Mouse (Mus musculus) gastrocnemius, adult 2 months (tissue): ENCODE measurements around the gene Megf11. TPM values are rescaled to one million over a fixed set of nuclear protein-coding genes. Genes with fewer than 3 reads are reported as not detected.

Source experiments
- DNase-seq: peaks from one replicate; pipeline ENCODE4 v3.0.0; 2022
- H3K27ac ChIP-seq: fragments of 200-600 bp; 2 replicates; pipeline ENCODE4 v1.8.1; 2022; ENCODE audit warnings: mild to moderate bottlenecking
- H3K4me3 ChIP-seq: fragments of 200-600 bp; 2 replicates; pipeline ENCODE4 v1.8.1; 2022; ENCODE audit warnings: mild to moderate bottlenecking, moderate library complexity
- CTCF ChIP-seq: fragments of 200-600 bp; IDR thresholded peaks from 2 replicates; pipeline ENCODE4 v1.8.1; 2022; ENCODE audit warnings: antibody characterized with exemption, mild to moderate bottlenecking, moderate library complexity
- intact Hi-C: fragments of 180-260 bp; cut with DNase I; formaldehyde crosslinking; loops from one replicate; pipeline ENCODE4 v1.15.1; 2025
- microRNA-seq: library from miRNA; unstranded; fragments of <30 nt; microRNA quantifications from one replicate; pipeline ENCODE4 v1.2.0, GENCODE M21; 2021
- total RNA-seq, 2 experiments: library from RNA; stranded (reverse); gene quantifications; 2 replicates each; pipeline ENCODE4 v1.2.3; 2021

Megf11 gene
- total RNA-seq, 2 experiments from 2014 or later = 0.25 to 0.46 TPM

- no peak overlapping the region for H3K4me3 ChIP-seq
- intact Hi-C loops = no loop called here
- no peak for TF ChIP-seq CTCF
- H3K27ac ChIP-seq = no peak overlapping the region
- no peak for DNase-seq
Measured at GRCm38 (mm10) chr9:64742453-64742852, 357.0 kb downstream of the Megf11 start.

DNA sequence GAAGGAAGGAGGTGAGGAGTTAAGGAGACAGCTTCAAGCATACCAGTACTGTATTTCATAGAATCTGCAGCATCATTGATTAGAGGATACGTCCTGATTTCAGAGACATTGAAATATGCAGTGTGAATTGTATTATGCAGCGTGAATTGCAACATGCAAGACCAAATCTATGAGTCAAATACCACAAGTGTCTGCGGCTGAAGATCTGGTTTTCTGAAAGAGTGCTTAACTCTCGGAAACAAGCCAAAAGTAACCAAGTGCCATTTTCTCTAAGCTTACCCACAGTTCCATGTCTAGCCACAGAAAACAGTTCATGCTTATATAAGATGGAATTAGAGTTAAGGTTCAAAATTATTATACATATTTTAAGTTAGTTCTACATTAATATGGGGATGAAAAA is 362.3 kb downstream of the Megf11 start:
- TF ChIP-seq CTCF = no peak
- no peak for DNase-seq
- intact Hi-C loops = no loop called here
- Histone ChIP-seq H3K27ac (no peak overlapping the region), H3K4me3 (no peak overlapping the region)

- TF ChIP-seq CTCF = no peak
- no peak for DNase-seq
- Histone ChIP-seq H3K27ac (no peak overlapping the region), H3K4me3 (no peak overlapping the region)
- intact Hi-C loops = no loop called here
Measured at GRCm38 (mm10) chr9:64749314-64749713, 363.9 kb downstream of the Megf11 start.

DNA sequence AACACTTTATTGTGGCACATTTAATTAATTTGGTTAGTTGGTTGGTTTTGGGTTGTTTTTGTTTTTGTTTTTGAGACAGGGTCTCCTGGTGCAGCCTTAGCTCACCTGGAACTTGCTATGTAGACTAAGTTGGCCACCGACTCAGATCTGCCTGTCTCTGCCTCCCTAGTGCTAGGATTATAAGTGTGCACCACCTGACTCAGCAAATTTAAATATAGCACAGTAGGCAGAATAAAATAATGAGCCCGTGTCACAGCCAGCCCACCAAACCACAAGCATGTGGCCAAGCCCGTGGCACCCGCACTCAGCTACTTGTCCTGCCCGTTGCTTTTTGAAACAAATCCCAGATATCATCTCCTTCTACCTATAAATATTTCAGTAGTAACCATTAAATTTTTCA is 367.1 kb downstream of the Megf11 start:
- intact Hi-C loops = no loop called here
- Histone ChIP-seq H3K27ac (no peak overlapping the region), H3K4me3 (no peak overlapping the region)
- no peak for DNase-seq
- no peak for TF ChIP-seq CTCF

GRCm38 (mm10) chr9:64758052-64758451 is 372.6 kb downstream of the Megf11 start:
- Histone ChIP-seq H3K27ac (no peak overlapping the region), H3K4me3 (no peak overlapping the region)
- no peak for DNase-seq
- TF ChIP-seq CTCF = no peak
- intact Hi-C loops = no loop called here

Small RNA genes within 50 kb of the gene (microRNA-seq; reads per million reads assigned to microRNA genes)
- not detected for gene Gm47308

Other genes starting within 250 kb of the Megf11 start
- under 1 TPM; 0.41 to 0.42 TPM for gene Zwilch, start 212.5 kb upstream of the Megf11 start, total RNA-seq
- 100 to 1,000 TPM; 601 to 627 TPM for gene Rpl4, start 212.3 kb upstream of the Megf11 start, total RNA-seq
- 10 to 100 TPM; 19.3 to 24.4 TPM for gene Snapc5, start 206.4 kb upstream of the Megf11 start, total RNA-seq
- gene Uchl4, start 150.4 kb upstream of the Megf11 start, total RNA-seq = 1 to 10 TPM; 1.3 to 1.9 TPM
- gene Map2k1, start 132.0 kb upstream of the Megf11 start, total RNA-seq = 10 to 100 TPM; 52.8 to 55.7 TPM
- gene Tipin, start 104.0 kb upstream of the Megf11 start, total RNA-seq = 10 to 100 TPM in 1 of 2 experiments, 1 to 10 TPM in 1; 7.9 to 10.3 TPM
- gene Dis3l, start 44.3 kb upstream of the Megf11 start, total RNA-seq = 10 to 100 TPM; 21.0 to 26.9 TPM